Mouse (Mus musculus) intestine, embryonic 14.5 days (tissue): Measurements from ENCODE around the gene Rtl5. TPM values are rescaled to one million over a fixed set of nuclear protein-coding genes. Genes with fewer than 3 reads are reported as not detected.

ENCODE experiments used
- ATAC-seq: fragments of 200-750 bp; cut with Nextera tagmentation; replicated peaks from 2 replicates; pipeline ENCODE4 v1.8.0; 2017; ENCODE audit warnings: low read depth, moderate number of reproducible peaks, moderate TSS enrichment, moderate library complexity; ENCODE audit not compliant: low FRiP score, low TSS enrichment
- DNase-seq: peaks from one replicate; pipeline ENCODE4 v3.0.0-alpha.2; 2018; ENCODE audit warnings: low spot score
- H3K27ac ChIP-seq: fragments of 300-500 bp; sonication (generic); 2 replicates; pipeline ENCODE4 v1.5.1; 2014; ENCODE audit warnings: low read depth, mild to moderate bottlenecking, control low read depth
- H3K27me3 ChIP-seq: fragments of 300-500 bp; sonication (generic); replicated peaks from 2 replicates; pipeline ENCODE4 v1.6.1; 2014; ENCODE audit warnings: low read length, control low read depth; ENCODE audit not compliant: control insufficient read depth, insufficient read depth
- H3K36me3 ChIP-seq: fragments of 300-500 bp; sonication (generic); 2 replicates; pipeline ENCODE4 v1.6.1; 2014; ENCODE audit warnings: low read length, control low read depth; ENCODE audit not compliant: control insufficient read depth, insufficient read depth
- H3K4me1 ChIP-seq: fragments of 300-500 bp; sonication (generic); replicated peaks from 2 replicates; pipeline ENCODE4 v1.6.1; 2014; ENCODE audit warnings: low read length, control low read depth, mixed read lengths; ENCODE audit not compliant: control insufficient read depth, insufficient read depth
- H3K4me2 ChIP-seq: fragments of 300-500 bp; sonication (generic); 2 replicates; pipeline ENCODE4 v1.6.1; 2014; ENCODE audit warnings: low read length
- H3K4me3 ChIP-seq: fragments of 300-500 bp; sonication (generic); 2 replicates; pipeline ENCODE4 v1.5.1; 2014; ENCODE audit warnings: low read depth, low read length, control low read depth, mixed read lengths
- H3K9ac ChIP-seq: fragments of 300-500 bp; sonication (generic); 2 replicates; pipeline ENCODE4 v1.6.1; 2014; ENCODE audit warnings: mild to moderate bottlenecking, low read length
- H3K9me3 ChIP-seq: fragments of 300-500 bp; sonication (generic); 2 replicates; pipeline ENCODE4 v1.6.1; 2016; ENCODE audit warnings: low read length, control low read depth; ENCODE audit not compliant: control insufficient read depth
- WGBS: fragments of 180-500 bp; shearing (Covaris S2); extraction: QIAGEN DNeasy Blood & Tissue Kit; methylation state at CpG from one replicate; pipeline ENCODE4 v1.1.7; 2014; 5-methylcytosine and 5-hydroxymethylcytosine counted together
- polyA plus RNA-seq: library from polyadenylated mRNA; unstranded; fragments of >200 nt; fragmentation: Nextera tagmentation; extraction: Ambion mirVana; gene quantifications from 2 replicates; pipeline ENCODE4 v1.2.1, GENCODE M21; 2014

Gene Rtl5
- polyA plus RNA-seq, 1 experiment from 2014 or later = 2.2 TPM

DNA sequence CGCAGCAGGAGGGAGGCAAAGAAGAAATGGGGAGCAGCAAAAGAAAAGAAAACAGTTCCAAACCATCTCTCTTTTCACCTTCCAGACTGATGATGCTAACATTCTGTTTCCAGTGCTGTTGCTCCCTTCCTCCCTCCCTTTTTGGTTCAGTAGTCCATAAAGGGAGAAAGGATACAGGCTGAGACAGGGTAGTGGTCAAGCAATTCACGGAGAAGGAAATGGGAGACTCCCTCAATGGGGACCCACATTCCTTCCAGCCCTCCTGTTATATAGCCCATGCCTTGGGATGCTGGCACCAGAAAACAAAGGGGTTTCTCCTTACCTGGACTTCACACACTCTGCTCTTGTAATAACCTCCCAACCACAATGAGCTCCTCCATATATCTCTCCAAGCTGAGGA is 413 bp upstream of the Rtl5 start:
- Histone ChIP-seq H3K9ac (no peak overlapping the region), H3K27me3 (0 out of 2 replicates have a peak, but pooled peaks cover 7% of the 10 kb centered on the region), H3K4me1 (no peaks in the 10 kb centered on the region), H3K36me3 (no peaks in the 10 kb centered on the region), H3K9me3 (no peaks in the 10 kb centered on the region), H3K4me3 (peak overlapping the region; percentile 43), H3K4me2 (peak overlapping the region; percentile 58), H3K27ac (peak overlapping the region; percentile 43; the same call in 1 of the 2 replicates)
- DNase-seq (no peak), ATAC-seq (0 out of 2 replicates have a peak, but pooled peaks have one; percentile 5)
- WGBS = 9% methylated on average over 2 of the region's 2 CpGs

DNA sequence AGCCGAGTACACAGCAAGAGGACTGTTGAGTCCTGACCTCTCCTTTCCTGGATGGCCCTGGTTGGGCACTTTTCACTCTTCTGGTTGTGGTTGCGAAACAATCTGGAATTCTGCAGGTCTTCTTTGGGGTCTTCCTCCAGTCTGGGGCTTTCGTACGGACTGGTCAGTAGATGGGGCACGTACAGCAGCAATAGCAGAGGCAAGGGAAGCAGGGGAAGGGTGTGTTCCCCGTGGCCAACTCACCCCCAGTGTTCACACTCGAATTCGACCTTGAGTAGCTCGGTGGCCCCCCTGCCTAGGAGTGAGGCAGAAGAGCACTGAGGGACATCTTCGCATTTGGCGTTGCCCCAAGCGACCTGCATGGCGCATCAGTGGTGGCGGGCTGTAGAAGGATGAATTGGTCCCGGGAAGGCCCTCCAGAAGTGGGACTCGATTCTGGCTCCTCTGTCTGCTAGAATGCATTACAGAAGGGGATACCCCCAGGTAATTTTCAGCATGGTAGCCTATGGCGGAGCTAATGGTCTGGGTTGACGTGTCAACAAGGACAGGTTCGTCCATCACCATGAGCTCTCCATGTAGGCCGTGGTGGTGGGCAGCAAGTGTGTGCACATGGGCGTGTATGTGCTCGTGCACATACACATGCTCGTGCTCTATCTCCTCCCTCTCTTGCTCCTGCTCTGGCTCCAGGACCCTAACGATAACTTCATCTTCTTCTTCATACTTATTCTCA is 2.1 kb downstream of the Rtl5 start:
- no peak overlapping the region for H3K4me2 ChIP-seq
- 0 out of 2 replicates have a peak, but pooled peaks cover 7% of the 10 kb centered on the region for H3K27me3 ChIP-seq
- no peaks in the 10 kb centered on the region for H3K36me3 ChIP-seq
- no peak for ATAC-seq
- no peak overlapping the region for H3K9ac ChIP-seq
- H3K4me3 ChIP-seq = no peak overlapping the region
- DNase-seq = peak; percentile 44
- no peaks in the 10 kb centered on the region for H3K9me3 ChIP-seq
- no peak overlapping the region for H3K27ac ChIP-seq
- H3K4me1 ChIP-seq = no peaks in the 10 kb centered on the region
- 92% methylated on average over 24 of the region's 24 CpGs for WGBS

DNA sequence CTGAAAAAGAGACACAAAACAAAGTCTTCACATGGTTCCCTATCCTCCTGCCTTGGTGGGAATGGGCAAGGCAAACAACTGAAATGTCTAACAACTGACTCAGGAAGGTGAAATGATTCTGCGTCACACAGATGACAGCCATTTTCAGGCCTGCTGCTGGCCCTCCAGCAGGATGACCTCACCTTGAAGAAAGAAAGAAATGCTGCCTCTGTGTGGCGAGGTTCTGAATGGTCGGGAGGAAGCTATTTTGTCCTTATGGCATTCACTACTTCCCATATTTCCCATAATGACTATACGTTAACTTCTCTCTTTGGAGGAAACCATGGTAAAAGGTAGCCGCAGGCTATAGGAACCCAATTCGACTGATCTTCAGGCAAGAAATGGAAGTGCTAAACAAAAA is 4.0 kb downstream of the Rtl5 start:
- Histone ChIP-seq H3K27ac (no peak overlapping the region), H3K4me2 (no peak overlapping the region), H3K27me3 (0 out of 2 replicates have a peak, but pooled peaks cover 7% of the 10 kb centered on the region), H3K4me3 (no peak overlapping the region), H3K9me3 (no peaks in the 10 kb centered on the region), H3K9ac (no peak overlapping the region), H3K36me3 (no peaks in the 10 kb centered on the region), H3K4me1 (no peaks in the 10 kb centered on the region)
- no peak for ATAC-seq
- DNase-seq = peak; percentile 10
- WGBS = 80% methylated on average over 6 of the region's 6 CpGs

DNA sequence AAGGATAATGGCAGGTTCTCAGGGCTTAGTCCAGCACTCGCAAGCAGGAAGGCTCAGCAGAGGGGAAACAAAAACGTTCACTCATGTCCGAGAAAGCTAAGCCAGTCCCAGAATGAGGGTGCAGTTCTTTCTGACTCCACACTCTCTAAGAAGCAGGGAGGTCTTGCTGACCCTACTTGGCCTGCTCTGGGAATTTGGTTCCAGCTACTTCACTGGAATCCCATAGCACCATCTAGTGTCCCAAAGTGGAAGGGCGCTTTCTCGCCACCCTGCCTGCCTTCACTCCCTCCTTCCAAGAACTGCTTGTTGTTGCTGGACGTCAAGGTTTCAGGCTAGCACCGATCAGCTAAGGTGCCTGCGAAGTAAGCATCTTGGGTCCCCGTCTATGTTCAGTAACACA is 5.0 kb downstream of the Rtl5 start:
- H3K36me3 ChIP-seq = no peaks in the 10 kb centered on the region
- H3K27ac ChIP-seq = no peak overlapping the region
- WGBS = 18% methylated on average over 9 of the region's 9 CpGs
- H3K9ac ChIP-seq = no peak overlapping the region
- ATAC-seq (0 out of 2 replicates have a peak, but pooled peaks have one; percentile 25), DNase-seq (peak; percentile 89)
- H3K27me3 ChIP-seq = 0 out of 2 replicates have a peak, but pooled peaks cover 4% of the 10 kb centered on the region
- no peaks in the 10 kb centered on the region for H3K9me3 ChIP-seq
- no peak overlapping the region for H3K4me3 ChIP-seq
- no peaks in the 10 kb centered on the region for H3K4me1 ChIP-seq
- H3K4me2 ChIP-seq = no peak overlapping the region

DNA sequence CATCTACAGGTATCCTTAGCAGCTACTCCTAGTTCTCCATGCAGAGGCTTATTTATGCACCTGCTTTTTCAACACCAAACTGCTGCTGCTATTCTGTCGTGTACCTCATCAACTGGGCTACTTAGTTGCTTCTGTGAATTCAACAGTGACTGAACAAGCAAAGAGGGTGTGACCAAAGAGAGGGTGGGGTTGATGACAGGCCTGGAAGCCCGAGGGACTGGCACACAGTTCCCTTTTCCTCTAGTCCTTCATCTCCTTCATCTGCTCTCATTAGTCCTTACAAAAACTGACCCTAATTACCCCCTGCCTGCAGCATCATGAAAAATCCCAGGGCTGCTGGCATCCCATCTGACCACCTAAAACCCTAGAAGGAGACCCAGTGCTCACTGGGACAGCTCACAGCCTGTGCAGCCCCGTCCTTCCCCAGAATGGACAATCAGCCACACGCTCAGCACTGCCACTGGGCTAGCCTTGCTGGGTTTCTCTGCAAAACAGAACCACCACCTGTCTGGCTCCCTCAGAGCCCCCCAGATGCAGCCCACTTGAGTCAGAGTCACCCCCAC is 5.8 kb downstream of the Rtl5 start:
- Histone ChIP-seq H3K4me3 (no peak overlapping the region), H3K9me3 (no peaks in the 10 kb centered on the region), H3K36me3 (no peaks in the 10 kb centered on the region), H3K27ac (no peak overlapping the region), H3K9ac (no peak overlapping the region), H3K4me1 (no peaks in the 10 kb centered on the region), H3K4me2 (no peak overlapping the region), H3K27me3 (0 out of 2 replicates have a peak, but pooled peaks cover 3% of the 10 kb centered on the region)
- WGBS = 55% methylated on average over 4 of the region's 4 CpGs
- DNase-seq (no peak), ATAC-seq (no peak)

DNA sequence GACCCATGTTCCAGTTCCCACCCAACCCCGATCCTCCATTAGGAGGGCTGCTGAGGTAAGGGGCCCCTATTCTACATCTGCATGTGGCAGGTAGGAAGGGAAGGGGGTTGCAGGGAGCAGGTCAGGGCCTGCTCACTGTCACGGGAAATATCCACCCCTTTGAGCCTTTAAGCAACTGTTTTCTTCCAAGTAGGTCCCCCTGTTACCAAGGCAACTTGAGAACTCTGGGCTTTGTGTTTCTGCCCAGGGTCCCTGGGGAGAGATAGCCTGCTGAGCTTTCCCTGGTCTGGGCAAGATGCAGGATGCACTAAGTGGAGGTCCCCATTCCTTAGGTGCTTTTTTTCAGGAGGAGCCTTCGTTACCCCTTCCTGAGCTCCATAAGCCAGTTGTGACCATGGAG is 7.0 kb downstream of the Rtl5 start:
- Histone ChIP-seq H3K36me3 (no peaks in the 10 kb centered on the region), H3K4me1 (no peaks in the 10 kb centered on the region), H3K9ac (no peak overlapping the region), H3K27ac (no peak overlapping the region), H3K4me3 (no peak overlapping the region), H3K9me3 (no peaks in the 10 kb centered on the region), H3K4me2 (no peak overlapping the region), H3K27me3 (0 out of 2 replicates have a peak, but pooled peaks cover 3% of the 10 kb centered on the region)
- DNase-seq (no peak), ATAC-seq (no peak)
- WGBS = 47% methylated on average over 3 of the region's 3 CpGs

DNA sequence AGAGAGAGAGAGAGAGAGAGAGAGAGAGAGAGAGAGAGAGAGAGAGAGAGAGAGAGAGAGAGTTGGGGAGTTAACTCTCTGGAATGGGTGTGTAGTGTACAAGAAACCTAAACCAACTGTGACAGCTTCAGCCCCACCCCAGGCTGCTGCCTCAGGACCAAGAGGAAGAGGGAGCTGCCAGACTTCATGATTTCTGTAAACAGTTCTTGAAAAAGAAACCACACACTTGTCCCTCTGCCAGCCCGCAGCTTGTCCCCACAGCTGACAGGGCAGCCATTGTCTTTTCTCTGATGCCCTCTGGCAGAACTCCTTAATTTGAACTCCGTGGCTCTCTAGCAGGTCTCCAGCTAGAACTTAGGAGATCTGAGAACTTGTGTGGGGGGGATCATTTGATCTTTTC is 10.2 kb downstream of the Rtl5 start:
- Histone ChIP-seq H3K27ac (no peak overlapping the region), H3K9me3 (no peaks in the 10 kb centered on the region), H3K4me3 (no peak overlapping the region), H3K4me2 (no peak overlapping the region), H3K27me3 (no peaks in the 10 kb centered on the region), H3K9ac (no peak overlapping the region), H3K4me1 (no peaks in the 10 kb centered on the region), H3K36me3 (no peaks in the 10 kb centered on the region)
- 34% methylated on average over 2 of the region's 2 CpGs for WGBS
- ATAC-seq = no peak
- no peak for DNase-seq

DNA sequence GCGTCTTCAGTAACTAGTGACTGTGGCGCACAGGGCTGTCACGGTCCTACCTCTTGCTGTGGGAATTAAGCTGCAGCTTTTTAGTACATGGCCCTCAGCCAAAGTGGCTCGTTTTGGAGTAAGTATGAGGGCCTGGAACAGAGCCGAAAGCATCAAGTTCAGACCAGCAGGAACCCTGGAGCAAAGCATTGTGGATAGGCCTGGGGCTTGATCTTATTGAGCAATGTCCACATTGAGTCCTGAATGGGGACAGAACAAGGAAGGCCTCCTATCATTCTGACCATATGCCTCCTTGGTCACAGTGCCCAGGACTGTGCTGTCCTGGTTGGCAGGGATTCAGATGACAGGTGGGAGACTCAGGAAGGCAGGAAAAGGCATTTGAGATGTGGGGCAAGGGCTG is 10.9 kb downstream of the Rtl5 start:
- DNase-seq = peak; percentile 10
- no peak overlapping the region for H3K4me3 ChIP-seq
- WGBS = 81% methylated on average over 5 of the region's 5 CpGs

DNA sequence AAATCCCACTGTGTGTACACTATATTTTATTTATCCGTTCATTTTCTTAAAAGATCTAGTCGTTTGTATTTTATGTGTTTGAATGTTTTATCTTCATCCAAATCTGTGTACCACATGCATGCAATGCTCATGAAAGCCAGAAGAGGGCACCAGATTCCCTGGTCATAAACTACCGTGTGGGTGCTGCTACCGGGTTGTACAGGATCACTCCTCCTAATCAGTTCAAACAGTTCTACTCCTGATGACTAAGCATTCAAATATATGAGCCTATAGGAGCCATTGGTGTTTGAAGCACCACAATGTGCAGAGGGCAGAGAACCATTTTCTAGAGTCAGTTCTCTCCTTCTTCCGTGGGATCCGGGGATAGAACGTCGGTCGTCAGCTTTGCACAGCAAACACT is 11.7 kb downstream of the Rtl5 start:
- Histone ChIP-seq H3K36me3 (no peaks in the 10 kb centered on the region), H3K4me1 (no peaks in the 10 kb centered on the region), H3K27ac (no peak overlapping the region), H3K4me3 (no peak overlapping the region), H3K4me2 (no peak overlapping the region), H3K9me3 (no peaks in the 10 kb centered on the region), H3K27me3 (no peaks in the 10 kb centered on the region), H3K9ac (no peak overlapping the region)
- 61% methylated on average over 9 of the region's 9 CpGs for WGBS
- ATAC-seq (no peak), DNase-seq (peak; percentile 46)

More for the DNA sequence above, 10.9 kb downstream of the Rtl5 start:
- Histone ChIP-seq H3K36me3 (no peaks in the 10 kb centered on the region), H3K4me2 (no peak overlapping the region), H3K4me1 (no peaks in the 10 kb centered on the region), H3K9me3 (no peaks in the 10 kb centered on the region), H3K27ac (no peak overlapping the region), H3K9ac (no peak overlapping the region), H3K27me3 (no peaks in the 10 kb centered on the region)
- no peak for ATAC-seq
